Mouse (Mus musculus) hindlimb bud, embryonic 11.5 days (tissue): ENCODE measurements at regions not wholly inside any gene's neighbourhood (a gene's known extent, or its start where the extent isn't known, plus 50 kb on each side); places are given as distances from the start of the nearest gene placed in this dataset.
A peak's percentile ranks its signal among the peaks of the same experiment; 100 is the strongest.

Source experiments
- DNase-seq: peaks from one replicate; pipeline ENCODE4 v3.0.0-alpha.2; 2012; ENCODE audit warnings: low read depth, low spot score; ENCODE audit errors: extremely low spot score

DNA sequence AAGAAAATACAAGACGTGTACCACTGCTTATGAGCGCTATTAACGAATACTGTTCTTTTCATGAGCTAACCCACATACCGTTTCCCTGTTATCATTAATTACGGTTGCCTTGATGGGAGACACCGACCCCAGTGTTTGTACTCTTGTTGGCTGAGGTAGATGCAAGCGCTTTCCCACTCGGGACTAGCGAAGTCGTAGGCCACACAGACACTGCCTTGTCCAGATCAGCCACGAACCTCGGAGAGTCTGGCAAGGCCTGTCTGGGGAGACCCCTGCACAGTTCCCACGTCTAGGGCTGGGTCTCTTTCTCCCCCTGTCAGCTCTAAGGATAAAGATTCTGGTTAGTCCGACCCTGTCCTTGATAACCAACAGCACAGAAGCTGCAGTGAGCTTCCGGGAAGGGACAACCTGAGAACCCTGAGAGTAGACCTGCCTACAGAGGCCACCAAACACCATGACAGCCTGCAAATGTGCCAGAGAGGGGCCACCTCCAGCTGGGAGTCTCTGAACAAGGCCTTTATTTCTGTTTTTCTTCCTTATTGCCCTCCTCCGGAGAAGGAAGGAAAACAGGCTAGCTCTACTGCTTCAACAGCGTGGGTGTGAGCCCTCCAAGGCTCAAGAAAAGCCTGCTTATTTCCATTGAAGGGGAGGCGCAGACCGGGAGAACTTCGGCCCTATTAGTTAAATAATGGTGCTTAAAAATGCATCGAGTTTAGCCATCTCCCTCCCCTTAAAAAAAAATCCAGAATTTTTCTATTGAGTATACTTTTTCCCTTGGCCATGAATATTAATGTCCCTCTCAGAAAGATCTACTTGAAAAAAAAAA is 209.8 kb downstream of the Gm26897 start:
- no peak for DNase-seq

DNA sequence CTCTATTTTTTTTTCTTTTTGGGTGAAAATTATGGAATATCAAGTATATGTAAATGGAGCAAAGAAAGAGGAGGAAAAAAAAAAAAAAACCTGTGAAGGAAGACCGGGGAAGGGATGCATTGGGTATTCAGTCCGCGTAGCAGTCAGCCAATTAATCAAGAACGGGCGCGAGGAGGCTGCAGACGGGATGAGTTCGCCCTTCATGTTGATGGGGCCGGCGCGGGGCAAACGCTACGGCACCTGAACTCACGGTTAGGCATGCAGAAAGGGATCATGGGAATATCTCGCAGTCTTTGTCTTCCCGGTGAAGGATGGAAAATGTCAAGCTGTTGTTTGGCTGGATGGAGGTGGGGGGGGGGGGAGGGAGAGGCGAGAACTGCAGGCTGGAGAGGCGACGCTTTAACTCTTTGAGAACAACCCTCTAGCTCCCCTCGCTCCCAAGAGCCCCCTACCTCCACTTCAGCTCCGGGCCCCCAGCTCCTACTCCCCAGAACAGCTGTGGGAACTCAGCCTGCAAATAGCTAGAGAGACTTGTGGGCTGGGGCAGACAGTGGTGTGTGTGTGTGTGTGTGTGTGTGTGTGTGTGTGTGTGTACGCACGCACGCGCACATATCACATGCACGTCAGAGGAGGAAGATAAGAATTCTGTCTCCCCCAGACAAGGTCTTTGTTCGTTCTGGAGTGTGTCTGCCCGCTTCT is 210.7 kb downstream of the Gm26897 start:
- DNase-seq = no peak

DNA sequence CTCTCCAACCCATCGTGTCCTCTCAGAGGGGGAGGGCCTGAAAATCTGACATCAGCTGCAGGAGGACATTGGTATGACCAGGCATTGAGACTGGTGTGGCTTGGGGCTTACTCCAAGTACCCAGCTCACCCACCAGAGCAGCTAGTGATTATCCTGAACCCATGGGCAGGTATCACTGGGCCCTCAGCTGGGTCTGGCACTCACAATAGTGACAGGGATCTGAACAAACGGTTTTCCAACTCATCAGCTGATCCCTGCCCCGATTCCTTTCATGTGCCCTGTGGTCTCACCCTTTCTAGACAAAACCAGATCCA is 211.2 kb downstream of the Gm26897 start:
- DNase-seq = no peak

DNA sequence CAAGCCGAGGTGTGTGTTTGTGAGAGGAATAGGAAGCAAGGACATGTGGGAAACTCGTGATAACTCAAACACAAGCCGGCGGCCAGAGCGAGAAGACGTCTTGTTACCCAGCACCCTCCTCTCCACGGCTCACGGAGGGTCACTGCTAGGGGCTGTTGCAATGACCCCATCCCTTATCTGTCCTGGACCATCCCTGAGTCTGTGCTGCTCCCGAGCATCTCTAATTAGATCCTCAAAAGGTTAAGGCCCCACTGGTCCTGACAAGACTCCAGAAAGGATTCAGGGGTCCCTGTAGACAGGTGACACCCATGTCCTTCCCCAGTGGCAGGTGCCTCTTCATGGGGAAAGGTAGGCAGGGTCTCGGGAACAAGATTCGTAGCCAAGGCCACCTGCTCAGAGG is 212.6 kb downstream of the Gm26897 start:
- no peak for DNase-seq

DNA sequence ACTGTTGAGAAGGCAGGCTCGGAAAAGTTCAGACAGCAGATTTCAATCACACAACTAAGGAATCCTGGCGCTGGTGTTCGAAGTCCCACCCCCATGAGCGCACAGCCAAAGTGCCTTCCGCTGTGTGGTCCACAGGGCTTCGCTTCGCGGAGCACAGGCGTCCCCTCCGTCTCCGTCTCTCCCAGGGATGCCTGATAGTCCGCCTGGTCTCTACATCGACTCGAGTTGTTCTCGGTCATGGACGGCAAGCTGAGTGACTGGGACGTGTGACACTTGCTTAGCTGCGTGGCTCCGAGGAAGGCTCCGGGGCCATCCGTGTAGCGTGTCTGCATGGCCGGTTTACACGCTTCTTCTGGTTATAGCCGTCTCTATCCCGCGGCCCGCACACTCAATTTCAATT is 224.0 kb downstream of the Gm26897 start:
- no peak for DNase-seq

DNA sequence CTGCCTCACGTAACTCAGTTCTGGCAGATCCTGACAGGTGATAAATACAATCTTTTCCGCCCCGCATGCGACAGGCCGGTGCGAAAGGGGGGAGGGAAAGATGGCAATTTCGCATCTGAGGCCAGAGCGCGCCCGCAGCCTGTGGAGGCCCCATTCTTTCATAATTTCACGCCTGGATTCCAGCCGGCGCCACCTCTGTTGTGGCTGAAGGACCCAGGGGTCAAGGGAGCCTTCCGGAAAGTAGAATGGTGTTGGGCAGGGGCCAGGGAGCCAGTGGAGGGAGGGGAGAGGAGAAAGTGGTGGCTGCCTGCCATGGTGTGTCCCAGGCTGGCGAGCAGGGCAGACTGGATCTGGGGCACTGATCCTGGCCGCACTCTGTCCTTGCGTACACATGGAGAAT is 224.5 kb downstream of the Gm26897 start:
- DNase-seq = no peak

DNA sequence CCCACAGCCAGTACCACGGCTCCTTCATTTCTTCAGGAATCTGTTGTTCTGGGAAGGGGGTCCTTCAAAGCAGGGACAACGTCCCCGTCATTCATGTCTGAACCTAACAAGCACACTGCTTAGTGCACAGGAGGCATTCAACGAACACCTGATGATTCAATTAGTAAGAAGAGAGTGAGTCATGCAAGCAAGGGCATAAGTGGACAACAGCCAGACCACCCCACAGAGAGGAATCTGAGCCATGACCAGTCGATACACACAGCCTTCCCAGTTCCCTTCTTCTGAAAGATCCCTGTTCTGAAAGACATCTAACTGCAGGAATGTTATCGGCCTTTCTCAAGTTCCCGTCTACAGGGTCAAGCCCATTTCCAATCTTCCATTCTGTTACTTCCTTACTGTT is 231.6 kb downstream of the Gm26897 start:
- DNase-seq = no peak

DNA sequence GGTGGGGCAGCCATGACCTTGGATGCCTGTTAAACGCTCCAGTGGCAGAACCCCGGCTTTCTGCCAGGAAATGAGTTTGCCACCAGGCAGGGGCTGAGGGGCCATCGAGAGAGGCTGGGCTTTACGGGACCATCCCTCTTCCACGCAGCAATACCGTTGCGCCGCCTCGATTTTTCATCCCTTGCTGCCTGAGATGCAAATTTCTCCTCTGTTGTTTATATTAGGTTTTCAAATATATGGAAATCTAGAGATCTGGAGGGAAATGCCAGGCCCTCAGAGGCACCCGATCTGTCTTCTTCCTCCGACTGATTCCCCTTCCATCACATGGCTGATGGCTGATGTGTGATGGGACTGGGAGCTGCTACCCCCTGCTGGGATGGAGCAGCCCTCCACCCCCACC is 234.4 kb downstream of the Gm26897 start:
- DNase-seq = no peak

DNA sequence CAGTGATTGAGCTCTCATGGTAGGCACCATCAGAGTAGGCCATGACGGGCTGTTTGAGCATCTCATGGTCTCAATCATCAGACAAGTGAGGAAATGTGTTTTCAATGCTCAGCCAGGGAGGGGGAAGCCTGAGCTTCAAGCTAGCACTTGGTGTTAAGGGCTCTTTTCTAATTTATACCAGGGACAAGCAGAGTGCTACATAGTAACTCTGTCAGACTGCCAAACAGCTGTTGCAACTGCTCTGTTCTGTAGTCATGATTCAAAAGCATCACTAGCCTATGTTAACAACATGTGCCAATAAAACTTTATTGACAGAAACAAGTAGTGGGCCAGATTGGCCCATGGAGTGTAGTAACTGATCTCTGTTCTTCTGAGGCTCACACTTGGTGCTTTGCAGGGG is 235.0 kb downstream of the Gm26897 start:
- no peak for DNase-seq

DNA sequence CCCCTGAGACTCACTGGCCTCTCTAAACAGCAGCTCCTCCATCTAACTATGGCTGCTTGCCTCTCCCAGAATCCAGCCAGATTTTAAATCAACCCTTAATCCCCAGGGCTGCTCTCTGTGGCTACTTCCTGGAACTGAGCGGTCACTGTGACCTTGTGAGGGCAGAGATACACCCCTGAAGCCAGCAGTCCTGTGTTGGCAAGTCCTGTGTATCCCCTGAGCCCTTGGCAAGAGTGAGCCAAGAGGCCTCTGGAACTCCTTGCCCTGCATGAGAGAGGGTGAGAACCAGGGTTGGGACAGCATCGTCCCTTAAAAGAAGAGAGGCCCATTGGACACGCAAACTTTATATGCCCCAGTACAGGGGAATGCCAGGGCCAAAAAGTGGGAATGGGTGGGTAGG is 237.5 kb downstream of the Gm26897 start:
- no peak for DNase-seq

DNA sequence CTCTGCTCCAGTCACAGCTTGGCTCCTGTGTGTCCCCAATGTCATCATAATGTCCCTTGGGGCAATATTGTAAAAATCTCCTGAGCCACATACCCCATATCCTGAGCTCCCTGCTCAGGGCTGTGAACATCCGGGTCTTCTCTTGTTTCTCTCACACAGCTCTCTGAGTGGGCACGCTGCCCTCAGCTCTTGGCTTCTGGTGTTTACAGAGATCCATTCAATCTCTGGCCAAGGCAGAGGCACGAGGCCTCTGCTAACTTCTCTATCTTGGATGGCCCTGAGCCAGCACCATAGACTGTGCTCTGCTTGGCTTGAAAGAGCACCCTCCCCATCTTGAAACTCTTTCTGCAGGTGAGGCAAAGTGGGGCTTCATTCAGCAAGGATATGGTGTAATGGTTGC is 238.2 kb downstream of the Gm26897 start:
- DNase-seq = no peak

DNA sequence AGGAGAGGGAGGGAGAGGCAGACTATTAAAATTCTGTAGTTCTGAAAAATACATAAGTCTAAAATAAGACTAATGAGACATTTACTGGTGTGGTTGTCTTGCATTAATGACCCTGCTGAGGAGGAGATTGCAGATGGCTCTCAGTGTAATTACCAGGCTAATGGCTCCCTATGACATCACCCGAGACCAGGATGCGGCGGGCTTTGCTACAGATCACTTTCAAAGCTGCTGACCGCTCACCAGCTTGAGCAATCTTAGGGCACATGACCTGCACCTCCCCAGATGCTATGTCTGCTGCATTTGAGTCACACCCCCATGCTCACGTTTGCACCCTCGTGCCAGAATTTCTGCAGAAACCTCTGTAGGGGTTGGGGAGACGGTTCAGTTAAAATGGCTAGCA is 242.0 kb downstream of the Gm26897 start:
- DNase-seq = no peak

DNA sequence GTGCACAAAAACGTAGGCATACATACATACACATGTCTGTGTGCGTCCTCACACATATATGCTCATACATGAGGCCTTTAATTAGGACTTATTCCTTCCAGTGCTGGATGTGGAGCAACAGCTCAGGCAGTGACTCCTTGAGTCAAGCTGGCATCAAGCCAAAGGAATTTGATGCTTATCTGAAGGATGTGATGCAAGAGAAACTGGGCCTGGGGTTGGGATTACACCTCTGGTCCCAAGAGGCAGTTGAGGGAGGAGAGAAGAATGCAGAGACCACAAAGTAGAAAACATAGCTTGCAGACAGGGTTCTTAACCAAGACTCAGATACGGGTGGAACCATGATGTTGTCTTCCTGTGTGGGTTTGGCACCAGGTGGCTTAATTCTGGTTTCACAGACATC is 245.9 kb downstream of the Gm26897 start:
- DNase-seq = no peak

DNA sequence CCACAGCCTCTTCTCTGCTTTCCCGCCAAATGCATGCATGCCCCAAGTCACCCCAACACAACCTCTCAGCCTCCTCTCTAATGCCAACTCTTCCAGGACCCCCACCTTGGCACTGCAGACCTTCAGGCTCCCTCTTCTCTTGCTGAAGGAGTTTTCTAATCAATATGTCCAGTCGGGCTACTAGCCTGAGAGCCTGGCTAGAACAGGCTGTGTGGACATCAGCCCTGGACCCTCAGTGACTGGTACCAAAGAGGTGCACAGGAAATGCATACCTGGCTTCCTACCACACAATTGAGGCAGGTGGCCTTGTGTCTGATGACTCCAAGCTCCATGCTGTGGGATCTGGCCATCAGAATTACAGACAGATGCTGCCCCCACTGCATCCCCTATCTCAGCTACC is 248.4 kb downstream of the Gm26897 start:
- DNase-seq = no peak

DNA sequence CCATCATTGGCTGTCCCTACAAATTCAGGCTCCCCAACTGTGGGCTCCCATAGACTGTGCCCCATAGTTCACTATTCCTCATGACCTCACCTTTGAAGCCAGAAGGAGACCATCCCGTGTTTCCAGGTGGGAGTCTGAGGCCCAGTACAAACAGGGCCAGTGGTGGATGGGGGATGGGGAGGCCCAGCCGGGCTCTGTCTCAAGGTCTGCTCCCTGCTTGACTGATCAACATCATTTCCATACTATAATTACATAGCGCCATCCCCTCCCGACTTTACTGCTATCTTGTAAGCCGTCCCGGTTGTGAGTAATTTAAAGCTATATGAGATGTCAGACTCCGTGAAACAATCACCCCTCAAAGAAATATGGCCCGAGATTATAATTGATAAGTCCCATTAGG is 252.3 kb downstream of the Gm26897 start:
- no peak for DNase-seq

DNA sequence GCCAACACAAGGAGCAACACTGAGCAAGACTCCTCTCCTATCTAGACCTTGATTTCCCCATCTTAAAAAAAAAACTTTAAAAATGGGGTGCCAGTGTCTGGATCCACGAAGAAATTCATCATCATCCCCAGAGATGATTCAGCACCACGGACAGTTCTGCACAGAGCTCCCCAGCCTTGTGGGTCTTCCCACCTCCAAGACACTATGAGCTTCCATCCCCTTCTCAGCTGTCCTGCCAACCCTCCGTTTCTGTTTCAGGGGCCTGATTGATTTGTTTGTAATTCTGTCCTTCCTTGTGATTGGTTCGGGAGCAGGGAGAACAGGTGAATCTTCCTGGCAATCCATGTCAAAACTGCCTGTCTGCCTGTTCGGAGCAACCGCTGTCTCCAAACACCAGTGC is 253.3 kb downstream of the Gm26897 start:
- peak; percentile 20 for DNase-seq

DNA sequence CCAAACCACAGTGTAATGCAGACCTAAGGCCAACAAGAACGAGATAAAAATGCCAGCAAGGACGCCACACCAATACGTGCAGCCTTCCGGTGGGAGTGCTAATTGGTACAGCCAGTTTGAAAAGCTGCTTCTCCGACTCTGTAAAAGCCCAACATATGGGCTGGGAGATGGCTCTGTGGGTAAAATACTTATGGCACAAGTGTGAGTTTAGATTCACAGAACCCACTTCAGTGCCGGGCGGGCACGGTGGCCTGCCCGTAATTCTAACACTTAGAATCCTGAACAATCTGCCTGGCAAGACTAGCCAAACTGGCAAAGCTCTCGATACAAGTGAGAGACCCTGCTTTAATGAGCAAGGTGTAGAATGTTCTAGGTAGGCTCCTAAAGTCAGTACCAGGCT is 258.1 kb downstream of the Gm26897 start:
- DNase-seq = no peak

DNA sequence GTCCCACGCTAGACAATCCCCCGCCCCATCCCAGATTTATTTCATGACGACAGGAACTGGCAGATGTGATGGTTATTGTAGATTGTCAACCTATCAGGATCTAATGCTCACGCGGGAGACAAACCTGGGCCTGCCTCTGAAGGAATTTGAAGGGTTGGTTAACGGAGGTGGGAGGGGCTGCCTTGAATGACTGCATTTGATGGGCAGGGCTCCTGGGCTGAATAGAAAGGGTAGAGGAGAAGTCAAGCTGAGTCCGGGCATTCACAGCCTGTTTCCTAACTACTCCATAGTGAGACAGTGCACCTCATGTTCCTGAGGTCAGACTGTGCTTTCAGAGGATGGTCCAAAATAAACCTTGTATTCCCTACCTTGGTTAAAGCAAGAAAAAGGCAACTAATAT is 259.1 kb downstream of the Cryba4 start:
- no peak for DNase-seq

DNA sequence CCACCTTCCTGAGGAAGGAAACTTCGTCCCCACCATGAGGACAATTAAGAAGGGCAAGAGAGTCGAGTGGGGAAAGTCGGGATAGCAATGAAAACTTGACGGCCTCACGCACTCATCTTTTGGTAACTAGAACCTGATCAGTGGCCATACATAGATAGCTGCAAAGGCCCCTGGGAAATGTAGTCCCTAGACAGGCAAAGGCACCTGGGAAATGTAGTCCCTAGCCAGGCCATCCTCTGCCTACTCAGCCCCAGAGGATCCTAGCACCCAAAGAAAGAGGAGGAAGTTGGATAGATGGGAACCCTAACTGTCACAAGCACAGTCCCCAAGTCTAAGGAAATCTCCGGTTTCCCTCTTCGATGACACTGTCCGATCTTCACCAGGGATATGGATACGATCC is 258.4 kb downstream of the Cryba4 start:
- no peak for DNase-seq

DNA sequence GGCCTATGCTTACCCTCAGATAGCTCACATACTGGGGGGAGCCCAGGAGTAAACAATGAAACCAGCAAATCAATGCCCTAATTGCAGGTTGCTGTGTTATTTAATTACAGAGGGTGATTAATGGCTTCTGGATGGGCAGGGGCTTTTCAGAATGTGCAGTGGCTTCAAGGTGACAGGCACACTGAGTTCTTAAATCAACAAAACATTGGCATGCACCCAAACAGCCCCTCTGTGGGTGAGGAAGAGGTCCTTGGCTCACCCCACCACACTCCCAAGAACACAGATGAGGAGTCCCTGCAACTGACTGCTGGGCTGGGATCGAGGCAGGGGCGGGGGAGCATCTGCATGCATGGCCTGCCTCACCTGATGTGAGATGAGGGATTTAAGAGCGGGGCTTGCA is 255.5 kb downstream of the Cryba4 start:
- DNase-seq = no peak

DNA sequence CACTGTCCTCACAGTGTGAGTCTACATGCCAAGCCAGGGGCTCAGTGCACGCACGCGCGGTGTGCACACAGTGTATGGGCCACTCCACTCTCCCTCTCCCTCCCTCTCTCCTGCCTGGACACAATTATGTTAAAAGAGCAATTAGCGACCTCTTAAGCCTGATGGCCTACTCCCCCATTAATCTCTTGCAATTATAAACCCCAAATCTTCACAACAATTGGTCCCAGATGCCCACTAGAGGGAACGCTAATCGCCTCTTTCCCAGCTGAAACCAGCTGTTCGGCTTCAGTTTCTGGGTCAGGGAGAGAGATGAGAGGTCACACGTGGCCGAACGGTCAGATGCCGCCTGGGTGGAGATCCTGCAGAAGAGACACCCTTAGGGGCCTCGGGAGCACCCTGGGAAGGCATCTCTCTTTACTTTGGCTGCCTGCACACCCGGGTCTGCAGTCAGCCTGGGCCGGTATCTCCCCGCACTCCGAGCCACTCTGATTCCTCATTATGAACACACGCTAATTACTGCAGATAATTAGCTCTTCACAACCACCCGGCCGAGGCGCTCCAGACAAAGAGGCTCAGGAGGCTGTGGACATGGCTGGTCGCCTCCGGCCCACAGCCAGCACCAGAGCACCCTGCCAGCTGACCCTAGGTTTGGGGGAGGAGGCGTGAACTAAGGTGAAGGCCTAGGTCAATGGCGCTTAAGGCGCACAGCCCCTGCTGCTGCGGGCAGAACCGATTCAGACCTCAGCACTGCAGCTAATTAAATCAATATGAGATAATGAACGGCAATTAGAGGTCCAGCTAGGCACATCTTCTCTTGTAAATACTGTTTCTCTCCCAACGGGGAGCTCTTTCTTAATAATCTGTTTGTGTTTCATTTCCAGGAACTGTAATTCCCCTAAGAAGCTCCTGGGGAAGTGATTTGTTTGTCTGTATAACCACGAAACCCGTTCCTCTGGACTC is 250.3 kb downstream of the Cryba4 start:
- DNase-seq = peak; percentile 53
